In genomic region chr5:99715281-99715744, GRCm38 (mm10) we compare ENCODE assay signal across 10 mouse cellular contexts. TPM values are rescaled to one million over a fixed set of nuclear protein-coding genes. Genes with fewer than 3 reads are reported as not detected.
DNase-seq lines count a peak whose midpoint lies in the region; ATAC-seq and TF ChIP-seq lines count a peak whose summit lies in the region.
"Had no signal": no experiment of that assay in that cellular context is flagged by ENCODE, and none has a peak within 500 bp of the region (broad histone marks: within the 10 kb centered on the region; RNA-seq: fewer than 3 reads in every experiment).

No protein-coding gene starts in this region.

- no peaks in the 10 kb centered on the region for H3K36me3 ChIP-seq in limb, embryonic 14.5 days (ENCODE audit: control insufficient read depth, insufficient read depth, low read length)
- H3K36me3 ChIP-seq in kidney, embryonic 16.5 days (ENCODE audit: insufficient read depth, low read length) = no peaks in the 10 kb centered on the region

- no peak for TF ChIP-seq POLR2A in limb, embryonic 14.5 days (IDR thresholded peaks at IDR 0.05; ENCODE audit: borderline replicate concordance, extremely low read depth, insufficient read depth, insufficient read length)

- no peaks in the 10 kb centered on the region for H3K4me1 ChIP-seq in limb, embryonic 14.5 days (ENCODE audit: control insufficient read depth, insufficient read depth, low read length)
- H3K4me1 ChIP-seq in kidney, embryonic 16.5 days (ENCODE audit: insufficient read depth, low read length) = no peaks in the 10 kb centered on the region

- H3K27me3 ChIP-seq in limb, embryonic 14.5 days (ENCODE audit: control insufficient read depth, insufficient read depth, low read length) = no peaks in the 10 kb centered on the region
- H3K27me3 ChIP-seq in kidney, embryonic 16.5 days (ENCODE audit: insufficient read depth, low read length) = no peaks in the 10 kb centered on the region

- WGBS in limb, embryonic 14.5 days = 48% methylated on average over 5 of the region's 5 CpGs
- 64% methylated on average over 5 of the region's 5 CpGs for WGBS in kidney, embryonic 16.5 days

- H3K9ac ChIP-seq in limb, embryonic 14.5 days (ENCODE audit: low read depth, low read length, severe bottlenecking) = no peak overlapping the region
- H3K9ac ChIP-seq in kidney, embryonic 16.5 days (replicated peaks; ENCODE audit: low read length) = no peak overlapping the region

- H3K4me3 ChIP-seq in limb, embryonic 14.5 days (replicated peaks; ENCODE audit: low read length) = no peak overlapping the region
- H3K4me3 ChIP-seq in kidney, embryonic 16.5 days (ENCODE audit: low read length) = no peak overlapping the region

- no peak overlapping the region for H3K27ac ChIP-seq in limb, embryonic 14.5 days (replicated peaks; ENCODE audit: low read depth, low read length)
- H3K27ac ChIP-seq in kidney, embryonic 16.5 days (ENCODE audit: low read length) = no peak overlapping the region

- peak; percentile 47 for DNase-seq in retina, adult 2 months (ENCODE audit: low read depth, low spot score)
- no peak for DNase-seq in retina, postnatal 1 day
- peak; percentile 14 to 40 for DNase-seq in frontal cortex, postnatal 25 days (ENCODE audit: low spot score in 2 of 2)
- DNase-seq in limb, embryonic 14.5 days (ENCODE audit: low spot score) = peak; percentile 43
- no peak for DNase-seq in adrenal gland, postnatal 4 days (ENCODE audit: low spot score in 2 of 2)
- DNase-seq in kidney, postnatal 25 days = no peak
- DNase-seq in thymus, postnatal 10 days (ENCODE audit: low spot score in 2 of 2) = no peak

- H3K4me2 ChIP-seq in limb, embryonic 14.5 days (replicated peaks; ENCODE audit: low read depth, low read length, severe bottlenecking) = no peak overlapping the region
- no peak overlapping the region for H3K4me2 ChIP-seq in kidney, embryonic 16.5 days (replicated peaks; ENCODE audit: low read depth, low read length)
- H3K4me2 ChIP-seq: liver, embryonic 11.5 days had no signal

- no peaks in the 10 kb centered on the region for H3K9me3 ChIP-seq in limb, embryonic 14.5 days (ENCODE audit: control insufficient read depth, low read length)
- no peaks in the 10 kb centered on the region for H3K9me3 ChIP-seq in kidney, embryonic 16.5 days (ENCODE audit: low read length)

- ATAC-seq in limb, embryonic 14.5 days (ENCODE audit: low FRiP score, low read depth) = no peak
- no peak for ATAC-seq in kidney, embryonic 16.5 days (ENCODE audit: low FRiP score, low TSS enrichment)

RNA-seq across cellular contexts. Expression of gene Rasgef1b, which starts 13.6 kb away (rescaled TPM):
- 4.3 and 4.7 TPM in 2 replicates for polyA plus RNA-seq in limb, embryonic 14.5 days (2012; rRNA removed)
- 9.2 and 12.0 TPM in 2 replicates for polyA plus RNA-seq in limb, embryonic 14.5 days (2014; fragmentation: Nextera tagmentation; extraction: Ambion mirVana)
- total RNA-seq in adrenal gland, postnatal 4 days (2021) = 10 to 100 TPM in 1 of 2 experiments, 1 to 10 TPM in 1; 9.1 to 10.1 TPM
- 7.8 and 9.4 TPM in 2 replicates for polyA plus RNA-seq in kidney, embryonic 16.5 days (2015; fragmentation: Nextera tagmentation; extraction: Ambion mirVana)
- total RNA-seq: MEL had no signal

Comparison
In these comparisons a context has a peak if more than half of its experiments do, and no peak if none do; other contexts are left out.
1. DNase-seq: peak in retina, adult 2 months (single experiment), frontal cortex, postnatal 25 days (2 of 2) and limb, embryonic 14.5 days (single experiment); none in retina, postnatal 1 day (single experiment), adrenal gland, postnatal 4 days (0 of 2), kidney, postnatal 25 days (0 of 2) and thymus, postnatal 10 days (0 of 2).